Mouse (Mus musculus): ENCODE measurements around the gene Casq2. TPM values are rescaled to one million over a fixed set of nuclear protein-coding genes. Genes with fewer than 3 reads are reported as not detected.

Gene Casq2
- polyA plus RNA-seq, 1 experiment from 2014 or later, result 0.66 TPM

- Histone ChIP-seq H3K4me2 (ENCODE audit: low read depth, low read length) (no peak overlapping the region), H3K9me3 (ENCODE audit: low read length) (no peaks in the 10 kb centered on the region), H3K4me1 (ENCODE audit: insufficient read depth) (0 out of 2 replicates have a peak, but pooled peaks cover 4% of the 10 kb centered on the region), H3K9ac (replicated peaks) (no peak overlapping the region), H3K4me3 (ENCODE audit: low read depth, low read length) (no peak overlapping the region), H3K27me3 (ENCODE audit: insufficient read depth, low read length) (peaks cover 7% of the 10 kb centered on the region; the same call in 1 of the 2 replicates), H3K27ac (ENCODE audit: low read depth) (no peak overlapping the region), H3K36me3 (replicated peaks; ENCODE audit: insufficient read depth, low read length) (0 out of 2 replicates have a peak, but pooled peaks cover 1% of the 10 kb centered on the region)
- DNase-seq (no peak), ATAC-seq (no peak)
- TF ChIP-seq EP300 (IDR thresholded peaks at IDR 0.05; ENCODE audit: low read depth) (no peak), CTCF (IDR thresholded peaks at IDR 0.05; ENCODE audit: low read depth) (no peak)
- 75% methylated on average over 3 of the region's 3 CpGs for WGBS (ENCODE audit: insufficient replicate concordance)
These were observed 105.4 kb downstream of the Casq2 start for GRCm38 (mm10) chr3:102191575-102191974.

- no peak for ATAC-seq
- WGBS (ENCODE audit: insufficient replicate concordance), result 75% methylated on average over 2 of the region's 2 CpGs
- peaks cover 7% of the 10 kb centered on the region; the same call in 1 of the 2 replicates for H3K27me3 ChIP-seq (ENCODE audit: insufficient read depth, low read length)
- no peak for DNase-seq
- no peak overlapping the region for H3K4me2 ChIP-seq (ENCODE audit: low read depth, low read length)
- H3K36me3 ChIP-seq (replicated peaks; ENCODE audit: insufficient read depth, low read length), result 0 out of 2 replicates have a peak, but pooled peaks cover 3% of the 10 kb centered on the region
- H3K9me3 ChIP-seq (ENCODE audit: low read length), result no peaks in the 10 kb centered on the region
- no peak overlapping the region for H3K27ac ChIP-seq (ENCODE audit: low read depth)
- no peak overlapping the region for H3K4me3 ChIP-seq (ENCODE audit: low read depth, low read length)
- H3K9ac ChIP-seq (replicated peaks), result no peak overlapping the region
- TF ChIP-seq EP300 (IDR thresholded peaks at IDR 0.05; ENCODE audit: low read depth) (no peak), CTCF (IDR thresholded peaks at IDR 0.05; ENCODE audit: low read depth) (no peak)
- H3K4me1 ChIP-seq (ENCODE audit: insufficient read depth), result 0 out of 2 replicates have a peak, but pooled peaks cover 4% of the 10 kb centered on the region
These were observed 106.4 kb downstream of the Casq2 start for GRCm38 (mm10) chr3:102192621-102193020.

- H3K4me2 ChIP-seq (ENCODE audit: low read depth, low read length), result 0 out of 2 replicates have a peak overlapping the region, but pooled peaks have one; percentile 10
- no peak overlapping the region for H3K4me3 ChIP-seq (ENCODE audit: low read depth, low read length)
- 0 out of 2 replicates have a peak, but pooled peaks cover 4% of the 10 kb centered on the region for H3K4me1 ChIP-seq (ENCODE audit: insufficient read depth)
- 21% methylated on average over 19 of the region's 20 CpGs for WGBS (ENCODE audit: insufficient replicate concordance)
- DNase-seq (no peak), ATAC-seq (peak; percentile 27; the same call in 1 of the 2 replicates)
- peaks cover 7% of the 10 kb centered on the region; the same call in 1 of the 2 replicates for H3K27me3 ChIP-seq (ENCODE audit: insufficient read depth, low read length)
- H3K27ac ChIP-seq (ENCODE audit: low read depth), result 0 out of 2 replicates have a peak overlapping the region, but pooled peaks have one; percentile 34
- 0 out of 2 replicates have a peak, but pooled peaks cover 3% of the 10 kb centered on the region for H3K36me3 ChIP-seq (replicated peaks; ENCODE audit: insufficient read depth, low read length)
- TF ChIP-seq EP300 (IDR thresholded peaks at IDR 0.05; ENCODE audit: low read depth) (no peak), CTCF (IDR thresholded peaks at IDR 0.05; ENCODE audit: low read depth) (no peak)
- no peaks in the 10 kb centered on the region for H3K9me3 ChIP-seq (ENCODE audit: low read length)
- H3K9ac ChIP-seq (replicated peaks), result no peak overlapping the region
These were observed 107.5 kb downstream of the Casq2 start for GRCm38 (mm10) chr3:102193488-102194290.

- 31% methylated on average over 11 of the region's 11 CpGs for WGBS (ENCODE audit: insufficient replicate concordance)
- Histone ChIP-seq H3K4me1 (ENCODE audit: insufficient read depth) (0 out of 2 replicates have a peak, but pooled peaks cover 4% of the 10 kb centered on the region), H3K27ac (ENCODE audit: low read depth) (0 out of 2 replicates have a peak overlapping the region, but pooled peaks have one; percentile 34), H3K9ac (replicated peaks) (no peak overlapping the region), H3K9me3 (ENCODE audit: low read length) (no peaks in the 10 kb centered on the region), H3K27me3 (ENCODE audit: insufficient read depth, low read length) (peaks cover 7% of the 10 kb centered on the region; the same call in 1 of the 2 replicates), H3K36me3 (replicated peaks; ENCODE audit: insufficient read depth, low read length) (0 out of 2 replicates have a peak, but pooled peaks cover 3% of the 10 kb centered on the region), H3K4me2 (ENCODE audit: low read depth, low read length) (no peak overlapping the region), H3K4me3 (ENCODE audit: low read depth, low read length) (no peak overlapping the region)
- DNase-seq (no peak), ATAC-seq (no peak)
- TF ChIP-seq CTCF (IDR thresholded peaks at IDR 0.05; ENCODE audit: low read depth) (no peak), EP300 (IDR thresholded peaks at IDR 0.05; ENCODE audit: low read depth) (no peak)
These were observed 108.3 kb downstream of the Casq2 start for GRCm38 (mm10) chr3:102194291-102195051.

- no peak for TF ChIP-seq EP300 (IDR thresholded peaks at IDR 0.05; ENCODE audit: low read depth)
- TF ChIP-seq CTCF (IDR thresholded peaks at IDR 0.05; ENCODE audit: low read depth), result no peak
- Histone ChIP-seq H3K4me2 (ENCODE audit: low read depth, low read length) (no peak overlapping the region), H3K9me3 (ENCODE audit: low read length) (no peaks in the 10 kb centered on the region), H3K27me3 (ENCODE audit: insufficient read depth, low read length) (peaks cover 7% of the 10 kb centered on the region; the same call in 1 of the 2 replicates), H3K27ac (ENCODE audit: low read depth) (no peak overlapping the region), H3K9ac (replicated peaks) (no peak overlapping the region), H3K4me1 (ENCODE audit: insufficient read depth) (0 out of 2 replicates have a peak, but pooled peaks cover 4% of the 10 kb centered on the region), H3K4me3 (ENCODE audit: low read depth, low read length) (no peak overlapping the region), H3K36me3 (replicated peaks; ENCODE audit: insufficient read depth, low read length) (0 out of 2 replicates have a peak, but pooled peaks cover 3% of the 10 kb centered on the region)
- no peak for ATAC-seq
- WGBS (ENCODE audit: insufficient replicate concordance), result 45% methylated on average over 2 of the region's 2 CpGs
- no peak for DNase-seq
These were observed 109.5 kb downstream of the Casq2 start for GRCm38 (mm10) chr3:102195762-102196161.

Other genes starting within 250 kb of the Casq2 start
- not detected in 2 replicates for gene Mab21l3, start 237.5 kb upstream of the Casq2 start, polyA plus RNA-seq (2015; fragmentation: Nextera tagmentation; extraction: Ambion mirVana)
- gene Slc22a15, start 162.0 kb upstream of the Casq2 start, polyA plus RNA-seq (2015; fragmentation: Nextera tagmentation; extraction: Ambion mirVana), result 5.0 and 5.4 TPM in 2 replicates
- not detected in 2 replicates for gene Nhlh2, start 76.3 kb upstream of the Casq2 start, polyA plus RNA-seq (2015; fragmentation: Nextera tagmentation; extraction: Ambion mirVana)
- 21.4 and 22.8 TPM in 2 replicates for gene Vangl1, start 118.3 kb downstream of the Casq2 start, polyA plus RNA-seq (2015; fragmentation: Nextera tagmentation; extraction: Ambion mirVana)

Measured in liver, postnatal 0 days (tissue).